10 mouse cellular contexts compared by ENCODE assay signal in genomic region chr10:83861574-83862190, GRCm38 (mm10).
A peak's percentile ranks its signal among the peaks of the same experiment; 100 is the strongest.
DNase-seq lines count a peak whose midpoint lies in the region; ATAC-seq and TF ChIP-seq lines count a peak whose summit lies in the region.
"Had no signal": no experiment of that assay in that cellular context is flagged by ENCODE, and none has a peak within 500 bp of the region (broad histone marks: within the 10 kb centered on the region; RNA-seq: fewer than 3 reads in every experiment).

No protein-coding gene starts in this region.

- peak overlapping the region; percentile 28; the same call in 1 of the 2 replicates for H3K27ac ChIP-seq in midbrain, embryonic 10.5 days (replicated peaks)
- no peak overlapping the region for H3K27ac ChIP-seq in midbrain, embryonic 11.5 days (ENCODE audit: low read depth, low read length)
- H3K27ac ChIP-seq in forebrain, postnatal 0 days (ENCODE audit: low read depth, low read length), result no peak overlapping the region
- no peak overlapping the region for H3K27ac ChIP-seq in midbrain, embryonic 16.5 days (ENCODE audit: low read length)
- H3K27ac ChIP-seq: stomach, embryonic 15.5 days had no signal

- H3K4me1 ChIP-seq in midbrain, embryonic 10.5 days, result peaks cover 16% of the 10 kb centered on the region
- no peaks in the 10 kb centered on the region for H3K4me1 ChIP-seq in midbrain, embryonic 11.5 days (ENCODE audit: control insufficient read depth, insufficient read depth, low read length)
- no peaks in the 10 kb centered on the region for H3K4me1 ChIP-seq in forebrain, postnatal 0 days (ENCODE audit: insufficient read depth)
- H3K4me1 ChIP-seq in midbrain, embryonic 16.5 days (ENCODE audit: control insufficient read depth, insufficient read depth, low read length), result no peaks in the 10 kb centered on the region
- H3K4me1 ChIP-seq: stomach, embryonic 15.5 days had no signal

- no peak overlapping the region for H3K4me3 ChIP-seq in midbrain, embryonic 10.5 days
- H3K4me3 ChIP-seq in midbrain, embryonic 11.5 days (ENCODE audit: low read depth, low read length), result no peak overlapping the region
- H3K4me3 ChIP-seq in forebrain, postnatal 0 days (ENCODE audit: low read depth, low read length), result no peak overlapping the region
- no peak overlapping the region for H3K4me3 ChIP-seq in midbrain, embryonic 16.5 days (ENCODE audit: low read depth, low read length)
- H3K4me3 ChIP-seq: stomach, embryonic 15.5 days had no signal

- intact Hi-C loops in heart, postnatal 36 days (cut with DNase I), result no loop called here

- no peak for TF ChIP-seq CTCF in forebrain, postnatal 0 days (IDR thresholded peaks at IDR 0.05; ENCODE audit: low read depth)

- H3K4me2 ChIP-seq in midbrain, embryonic 11.5 days, result no peak overlapping the region
- H3K4me2 ChIP-seq in forebrain, postnatal 0 days (ENCODE audit: low read depth), result no peak overlapping the region
- no peak overlapping the region for H3K4me2 ChIP-seq in midbrain, embryonic 16.5 days (ENCODE audit: low read length)
- H3K4me2 ChIP-seq: stomach, embryonic 15.5 days had no signal

- H3K9me3 ChIP-seq in midbrain, embryonic 10.5 days (replicated peaks), result peaks cover 5% of the 10 kb centered on the region; the same call in 1 of the 2 replicates
- H3K9me3 ChIP-seq in midbrain, embryonic 11.5 days (ENCODE audit: control insufficient read depth, low read length), result no peaks in the 10 kb centered on the region
- no peaks in the 10 kb centered on the region for H3K9me3 ChIP-seq in forebrain, postnatal 0 days (ENCODE audit: low read length)
- no peaks in the 10 kb centered on the region for H3K9me3 ChIP-seq in midbrain, embryonic 16.5 days (replicated peaks; ENCODE audit: control insufficient read depth, low read length, poor library complexity, severe bottlenecking)
- H3K9me3 ChIP-seq: stomach, embryonic 15.5 days had no signal

- no peaks in the 10 kb centered on the region for H3K27me3 ChIP-seq in midbrain, embryonic 10.5 days (ENCODE audit: low read depth, poor library complexity, severe bottlenecking)
- H3K27me3 ChIP-seq in midbrain, embryonic 11.5 days (ENCODE audit: control insufficient read depth, insufficient read depth, low read length), result no peaks in the 10 kb centered on the region
- H3K27me3 ChIP-seq in forebrain, postnatal 0 days (ENCODE audit: insufficient read depth, low read length), result no peaks in the 10 kb centered on the region
- no peaks in the 10 kb centered on the region for H3K27me3 ChIP-seq in midbrain, embryonic 16.5 days (ENCODE audit: control insufficient read depth, insufficient read depth, low read depth, low read length)
- H3K27me3 ChIP-seq: stomach, embryonic 15.5 days had no signal

- peak; percentile 94 for DNase-seq in heart, adult 11 months
- no peak for DNase-seq in heart, postnatal 36 days
- no peak for DNase-seq in midbrain, embryonic 10.5 days (ENCODE audit: low spot score)
- no peak for DNase-seq in midbrain, embryonic 11.5 days (ENCODE audit: low spot score, missing footprints)
- peak; percentile 29 for DNase-seq in forebrain, postnatal 0 days
- DNase-seq in thymus, postnatal 14 days, result no peak
- no peak for DNase-seq in urinary bladder, postnatal 25 days (ENCODE audit: low spot score)

- 57% methylated on average over 5 of the region's 5 CpGs for WGBS in midbrain, embryonic 10.5 days
- 47% methylated on average over 5 of the region's 5 CpGs for WGBS in midbrain, embryonic 11.5 days
- 25% methylated on average over 5 of the region's 5 CpGs for WGBS in forebrain, postnatal 0 days
- WGBS in midbrain, embryonic 16.5 days, result 28% methylated on average over 5 of the region's 5 CpGs

- no peaks in the 10 kb centered on the region for H3K36me3 ChIP-seq in midbrain, embryonic 10.5 days
- H3K36me3 ChIP-seq in midbrain, embryonic 11.5 days (ENCODE audit: control insufficient read depth, insufficient read depth, low read length), result no peaks in the 10 kb centered on the region
- no peaks in the 10 kb centered on the region for H3K36me3 ChIP-seq in forebrain, postnatal 0 days (ENCODE audit: insufficient read depth)
- no peaks in the 10 kb centered on the region for H3K36me3 ChIP-seq in midbrain, embryonic 16.5 days (ENCODE audit: control insufficient read depth, insufficient read depth, low read length)
- H3K36me3 ChIP-seq: G1E; stomach, embryonic 15.5 days had no signal

- no peak for ATAC-seq in midbrain, embryonic 11.5 days (ENCODE audit: low FRiP score)
- ATAC-seq in forebrain, postnatal 0 days, result peak; percentile 86
- peak; percentile 75 for ATAC-seq in midbrain, embryonic 16.5 days

- no peak overlapping the region for H3K9ac ChIP-seq in midbrain, embryonic 11.5 days (ENCODE audit: low read length)
- no peak overlapping the region for H3K9ac ChIP-seq in forebrain, postnatal 0 days
- H3K9ac ChIP-seq in midbrain, embryonic 16.5 days (ENCODE audit: low read depth, low read length), result no peak overlapping the region
- H3K9ac ChIP-seq: stomach, embryonic 15.5 days had no signal

Comparison
In these comparisons a context has a peak if more than half of its experiments do, and no peak if none do; other contexts are left out.
1. DNase-seq: peak in heart, adult 11 months (single experiment) and forebrain, postnatal 0 days (single experiment); none in heart, postnatal 36 days (0 of 2), midbrain, embryonic 10.5 days (single experiment), midbrain, embryonic 11.5 days (single experiment), thymus, postnatal 14 days (single experiment) and urinary bladder, postnatal 25 days (single experiment).